Mouse (Mus musculus): Measurements from ENCODE around the gene Hacd1.

Hacd1 gene

DNA sequence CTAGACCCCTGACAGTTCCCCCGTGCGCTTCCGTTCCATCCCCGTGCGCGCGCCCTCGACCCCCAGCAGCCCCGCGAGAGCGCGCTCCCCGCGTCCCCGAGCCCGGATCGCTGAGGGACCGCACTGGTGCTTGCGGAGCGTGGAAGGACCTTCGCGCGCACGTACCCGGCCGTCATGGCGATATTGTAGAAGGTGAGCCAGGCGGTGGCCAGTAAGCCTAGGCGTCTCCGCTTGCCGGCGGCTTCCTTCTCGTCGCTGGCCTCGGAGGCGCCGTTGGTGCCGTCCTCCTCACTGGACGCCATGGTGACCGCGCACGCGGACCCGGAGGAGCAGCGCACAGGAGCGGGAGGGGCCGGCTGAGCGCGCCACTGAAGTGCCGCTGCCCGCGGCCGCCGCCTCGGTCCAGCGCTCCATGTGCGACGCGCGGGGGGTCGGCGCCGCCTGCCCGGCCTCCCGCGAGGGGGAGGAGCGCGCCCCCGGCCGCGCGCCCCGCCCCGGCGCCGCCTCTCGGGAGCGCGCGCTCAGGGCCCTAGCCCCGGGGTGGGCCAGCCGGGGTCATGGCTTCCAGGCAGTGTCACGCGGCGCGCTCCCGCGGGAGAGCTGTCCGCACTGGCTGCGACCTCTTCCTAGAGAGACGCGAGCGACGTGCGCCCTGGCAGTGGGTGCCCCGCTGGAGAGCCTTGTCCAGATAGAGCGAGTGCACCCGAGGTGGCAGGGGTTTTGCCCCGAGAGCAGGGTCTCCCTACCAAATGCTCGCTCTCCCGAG, at the start of gene Hacd1:
Hacd1 (minus strand) TSS at position 570 of the 766 bp plus-strand sequence.
- WGBS, result under 1% methylated on average over 86 of the region's 101 CpGs

DNA sequence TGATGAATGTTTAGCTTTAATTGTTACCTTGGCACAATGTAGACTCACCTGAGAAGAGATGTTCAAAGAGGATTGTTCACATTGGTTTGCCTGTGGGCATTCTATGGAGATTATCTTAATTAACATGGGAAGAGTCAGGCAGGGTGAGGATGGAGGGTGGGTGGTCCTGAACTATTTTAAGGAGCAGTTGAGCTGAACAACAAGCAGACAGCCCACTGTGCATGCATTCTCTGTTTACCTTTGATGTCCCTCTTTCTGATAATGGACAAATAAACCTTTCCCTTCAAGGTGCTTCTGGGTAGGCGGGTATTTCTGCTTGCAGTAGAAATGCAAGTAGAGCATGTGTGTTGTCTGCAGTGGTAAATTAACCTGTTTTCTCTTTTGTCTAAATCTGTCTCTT, 48.0 kb upstream of the Hacd1 start:
- 98% methylated on average over 1 of the region's 1 CpGs for WGBS

DNA sequence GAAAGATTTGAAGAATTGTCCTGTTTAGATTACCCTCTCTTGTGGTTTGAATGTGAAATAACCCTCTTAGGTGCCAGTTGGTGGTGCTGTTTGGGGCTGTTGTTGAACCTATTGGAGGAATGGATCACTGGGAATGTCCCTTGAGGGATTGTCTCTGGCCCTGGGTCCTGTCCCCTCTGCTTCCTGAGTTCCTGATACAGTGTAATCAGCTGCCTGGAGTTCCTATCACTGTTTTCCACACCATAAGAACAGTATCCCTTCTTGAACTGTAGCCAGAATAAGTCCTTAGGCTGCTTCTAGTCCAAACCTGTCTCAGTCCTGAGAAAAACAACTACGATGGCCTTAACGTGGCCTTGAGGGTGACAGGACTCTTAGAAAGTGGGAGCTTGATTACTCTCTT, 46.7 kb upstream of the Hacd1 start:
- 85% methylated on average over 2 of the region's 2 CpGs for WGBS

DNA sequence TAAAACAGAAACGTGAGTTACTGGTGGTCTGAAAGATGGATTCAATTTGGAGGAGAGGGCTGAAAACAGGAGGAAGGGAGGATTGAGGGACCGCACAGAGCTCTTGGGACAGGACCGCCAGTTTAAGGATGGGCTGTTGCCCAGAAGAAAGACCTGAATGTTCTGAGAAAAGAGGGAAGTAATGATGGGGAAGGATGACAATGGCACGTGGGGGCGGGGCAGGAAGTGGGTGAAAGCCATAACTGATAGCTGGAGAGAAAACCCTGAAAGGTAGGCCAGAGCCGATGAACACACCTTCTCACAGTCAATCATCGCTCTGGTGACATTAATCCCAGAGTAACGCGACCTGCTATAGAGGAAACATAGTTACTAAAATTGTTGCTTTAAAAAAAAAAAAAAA, 22.6 kb upstream of the Hacd1 start:
- WGBS, result 88% methylated on average over 9 of the region's 9 CpGs

DNA sequence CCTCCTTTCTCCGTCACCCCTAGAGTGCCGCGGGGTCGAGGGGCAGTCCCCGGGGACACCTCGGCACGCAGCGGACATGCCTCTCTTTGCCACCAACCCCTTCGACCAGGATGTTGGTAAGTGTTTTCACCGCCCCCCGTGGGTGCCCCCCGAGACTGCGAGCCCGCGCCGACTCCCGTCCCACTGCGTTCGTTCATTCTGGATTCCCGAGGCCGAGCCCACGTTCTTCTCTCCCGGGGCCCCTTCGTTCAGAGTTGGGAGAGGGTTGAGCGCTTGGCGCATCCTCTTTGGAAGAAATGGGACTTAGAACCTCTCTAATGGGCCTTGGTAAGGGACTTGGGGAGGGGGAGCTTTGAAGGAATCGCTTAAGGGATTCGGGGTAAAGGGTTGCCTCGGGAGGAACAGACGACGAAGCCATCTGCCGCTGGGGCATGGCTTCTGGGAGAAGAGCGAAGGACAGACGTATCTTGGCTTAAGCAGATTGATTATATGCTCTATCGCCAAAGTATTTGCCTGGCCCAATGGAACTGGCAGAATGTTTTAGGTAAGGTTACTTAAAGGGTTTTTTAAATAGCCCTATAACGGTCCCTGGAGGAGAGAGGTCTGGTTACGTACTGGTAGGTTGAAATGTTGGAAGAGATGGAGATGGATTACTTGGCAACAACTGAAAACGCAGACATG, 18.4 kb upstream of the Hacd1 start:
- under 1% methylated on average over 38 of the region's 38 CpGs for WGBS

DNA sequence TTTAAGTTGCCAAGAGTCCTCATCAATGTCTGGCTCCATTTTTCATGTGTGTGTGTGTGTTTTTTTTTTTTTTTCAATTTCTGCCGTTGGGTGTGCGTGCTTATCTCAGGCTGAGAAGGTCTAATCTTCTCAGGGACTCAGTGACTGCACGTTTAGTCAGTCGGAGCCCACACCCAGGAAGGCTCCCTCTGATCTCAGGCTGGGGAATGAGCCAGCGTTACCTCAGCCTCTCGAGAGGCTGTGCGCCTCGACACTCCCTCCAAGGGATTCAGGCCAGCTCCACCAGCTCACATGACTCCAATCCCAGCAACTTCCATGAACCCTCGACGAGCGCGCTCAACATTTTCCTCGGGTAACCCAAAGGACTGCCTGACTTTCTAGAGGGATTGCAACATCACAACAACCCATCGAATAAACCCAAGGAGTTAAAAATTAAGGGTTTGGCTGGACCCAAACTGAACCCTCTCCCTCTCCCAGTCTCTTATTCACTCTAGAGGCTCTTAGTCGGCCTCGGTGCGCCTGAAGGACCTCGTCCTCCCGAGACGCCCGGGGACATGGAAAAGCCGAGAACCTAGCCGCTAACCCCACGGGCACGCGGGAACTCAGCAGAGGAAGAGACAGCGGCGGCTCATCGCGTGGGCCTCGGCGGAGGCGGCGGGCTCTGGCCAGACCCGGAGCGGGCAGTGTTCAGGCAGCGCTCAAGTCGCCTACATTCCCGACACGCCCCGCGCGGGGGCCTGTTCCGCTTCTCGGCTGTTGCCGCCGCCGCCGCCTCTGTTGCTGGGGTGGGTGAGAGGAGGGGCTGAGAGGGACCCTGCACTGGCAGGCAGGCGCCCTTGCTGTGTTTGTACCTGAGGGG, 17.7 kb upstream of the Hacd1 start, which contains the start of gene Stam:
Stam (plus strand) TSS at position 737 of the 859 bp plus-strand sequence.
- WGBS, result under 1% methylated on average over 50 of the region's 50 CpGs

DNA sequence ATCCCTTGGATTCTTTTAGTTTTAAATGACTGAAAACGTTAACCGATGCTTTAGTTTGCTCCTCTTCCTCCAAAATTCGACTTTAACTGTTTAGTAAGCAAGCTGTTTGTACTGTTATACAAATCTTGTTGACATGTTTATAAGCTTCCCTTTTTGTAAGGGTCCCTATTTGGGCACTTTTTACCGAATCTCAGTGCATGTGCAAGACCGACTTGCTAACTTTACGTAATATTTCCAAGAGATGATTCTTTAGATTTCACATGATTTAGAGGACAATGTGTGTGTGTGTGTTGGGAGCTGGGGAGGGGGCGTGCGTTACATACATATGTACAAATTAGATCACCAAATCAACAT, 17.1 kb upstream of the Hacd1 start:
- WGBS, result 4% methylated on average over 8 of the region's 8 CpGs

DNA sequence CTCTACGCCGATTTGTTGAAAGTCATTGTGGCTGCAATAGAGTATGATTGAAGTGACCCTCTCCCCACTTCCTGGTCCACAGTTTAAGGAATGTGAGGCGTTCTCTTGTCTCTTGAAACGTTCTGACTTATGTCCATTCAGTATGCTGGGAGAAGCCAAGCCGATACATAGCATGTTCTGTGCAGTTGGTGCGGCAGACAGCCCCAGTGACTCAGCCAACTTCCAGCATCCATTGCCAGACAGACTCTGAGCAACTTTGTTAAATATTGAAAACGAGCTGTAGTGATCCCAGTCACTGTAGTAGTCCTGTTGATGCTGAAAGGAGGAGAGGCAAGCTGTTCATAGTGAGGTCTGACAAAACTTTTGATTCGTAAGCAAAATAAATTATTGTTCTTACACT, 14.5 kb upstream of the Hacd1 start:
- 55% methylated on average over 8 of the region's 8 CpGs for WGBS

DNA sequence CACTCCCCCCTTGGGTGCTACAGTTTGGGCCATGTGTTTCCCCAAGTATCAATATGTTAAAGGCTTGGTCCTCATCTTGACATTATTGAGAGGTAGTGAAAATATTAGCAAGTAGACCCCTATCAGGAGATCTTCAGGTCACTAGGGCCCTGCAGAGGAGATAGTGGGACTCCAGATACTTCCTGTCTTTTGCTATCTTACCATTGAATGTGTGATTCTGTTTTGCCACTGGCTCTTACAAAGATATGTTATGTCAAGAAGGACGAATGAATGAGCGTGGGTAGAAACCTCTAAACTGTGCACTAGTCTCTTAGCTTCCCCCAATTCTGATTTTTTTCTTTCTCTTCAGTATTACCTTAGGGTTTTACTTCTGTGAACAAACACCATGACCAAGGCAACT, 13.1 kb upstream of the Hacd1 start:
- WGBS, result 91% methylated on average over 2 of the region's 2 CpGs

DNA sequence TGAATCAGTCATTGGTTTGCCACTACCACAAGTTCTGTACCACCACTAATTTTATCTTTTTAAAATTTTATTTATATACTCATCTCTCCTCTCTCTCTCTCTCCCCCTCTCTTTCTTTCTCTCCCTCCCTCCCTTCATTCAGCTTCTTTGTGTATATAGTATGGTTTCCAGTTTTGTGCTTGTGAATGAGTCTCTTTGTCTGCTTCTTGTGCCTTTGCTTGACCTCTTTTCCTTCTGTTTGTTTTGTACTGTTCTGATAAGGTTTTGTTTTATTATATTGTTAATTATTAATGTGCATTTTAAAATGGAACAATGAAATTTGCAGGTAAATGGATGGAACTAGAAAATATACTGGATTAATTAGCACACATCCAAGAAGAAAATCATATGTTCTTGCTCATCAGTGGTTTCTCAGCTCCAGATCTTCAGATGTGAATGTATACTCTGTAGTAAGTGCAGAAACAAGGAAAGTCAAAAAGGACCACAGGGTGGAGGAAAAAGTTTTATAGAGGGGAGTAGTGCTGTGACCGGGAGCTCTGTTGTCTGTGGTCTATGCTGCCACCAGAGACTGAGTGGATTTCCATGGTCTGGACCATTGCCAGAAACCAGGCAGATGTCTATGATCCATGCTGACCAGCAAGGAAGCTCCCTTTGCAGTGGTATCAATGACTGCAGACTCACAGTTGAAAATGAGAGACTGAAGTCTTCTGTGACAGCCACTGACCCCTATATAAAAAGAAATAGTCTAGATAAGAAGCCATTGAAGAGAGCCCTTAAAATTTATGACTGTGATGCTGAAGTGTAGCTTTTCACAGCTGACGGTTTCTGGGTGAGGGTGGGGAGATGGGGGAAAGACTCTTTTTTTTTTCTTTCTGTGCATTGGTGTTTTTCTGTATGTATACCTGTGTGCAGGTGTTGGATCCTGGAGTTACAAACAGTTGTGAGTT, 10.0 kb upstream of the Hacd1 start:
- 70% methylated on average over 2 of the region's 2 CpGs for WGBS

DNA sequence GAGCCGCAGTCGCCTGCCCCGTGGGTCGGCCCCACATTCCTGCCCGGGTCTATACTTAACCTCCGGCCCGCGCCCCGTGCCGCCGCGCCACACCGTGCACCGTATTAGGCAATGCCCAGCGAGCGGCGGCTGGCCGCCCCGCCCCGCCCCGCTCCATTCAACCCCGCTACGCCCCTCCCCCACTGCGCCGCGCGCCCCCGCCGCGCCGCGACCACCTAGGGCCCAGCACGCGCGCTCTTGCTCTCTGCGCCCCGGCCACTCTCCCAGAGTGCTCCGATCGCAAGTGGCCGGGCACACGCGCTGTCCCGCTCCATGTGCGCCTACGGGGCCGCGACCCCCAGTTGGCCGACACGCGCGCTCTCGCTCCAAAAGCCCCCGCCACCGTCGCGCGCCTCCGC, 768 bp downstream of the Hacd1 start:
- WGBS, result 1% methylated on average over 56 of the region's 58 CpGs

DNA sequence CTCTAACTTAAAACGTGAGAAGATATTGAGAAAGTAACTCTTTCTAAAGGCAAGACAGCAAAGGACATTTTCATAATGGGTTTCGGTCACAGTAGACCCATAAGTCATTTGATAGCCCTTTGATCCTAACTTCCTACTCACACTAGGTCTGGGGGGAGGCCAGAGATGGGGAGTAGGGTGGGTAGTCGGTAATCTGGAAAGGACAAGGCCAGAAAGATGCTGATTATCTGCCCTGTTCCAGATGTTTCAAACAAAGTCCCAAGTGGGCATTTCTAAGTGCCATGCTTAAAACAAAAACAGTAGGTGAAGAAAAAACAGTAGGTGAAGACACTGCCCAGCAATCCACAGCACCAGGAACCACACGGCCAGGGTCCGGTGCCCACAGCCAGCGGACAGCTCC, 1.2 kb downstream of the Hacd1 start:
- 6% methylated on average over 6 of the region's 6 CpGs for WGBS

DNA sequence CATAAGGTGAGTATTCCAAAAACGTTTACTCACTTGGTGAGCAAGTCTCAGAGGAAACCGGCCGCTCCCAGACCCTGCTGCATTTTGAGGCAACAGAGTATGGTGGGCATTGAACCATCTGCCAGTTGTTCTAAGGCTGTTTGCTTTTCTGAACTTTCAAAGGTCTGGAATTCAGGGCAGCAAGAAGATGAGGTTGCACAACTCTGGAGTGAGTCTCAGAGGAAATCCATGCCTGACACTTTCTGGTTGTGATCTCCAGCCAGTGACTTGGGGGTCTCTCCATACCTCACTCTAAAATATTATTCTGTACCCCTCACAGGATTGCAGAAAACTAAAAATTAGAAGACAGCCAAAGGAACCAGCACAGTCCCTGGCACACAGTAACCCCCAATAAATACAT, 1.8 kb downstream of the Hacd1 start:
- 63% methylated on average over 3 of the region's 3 CpGs for WGBS

DNA sequence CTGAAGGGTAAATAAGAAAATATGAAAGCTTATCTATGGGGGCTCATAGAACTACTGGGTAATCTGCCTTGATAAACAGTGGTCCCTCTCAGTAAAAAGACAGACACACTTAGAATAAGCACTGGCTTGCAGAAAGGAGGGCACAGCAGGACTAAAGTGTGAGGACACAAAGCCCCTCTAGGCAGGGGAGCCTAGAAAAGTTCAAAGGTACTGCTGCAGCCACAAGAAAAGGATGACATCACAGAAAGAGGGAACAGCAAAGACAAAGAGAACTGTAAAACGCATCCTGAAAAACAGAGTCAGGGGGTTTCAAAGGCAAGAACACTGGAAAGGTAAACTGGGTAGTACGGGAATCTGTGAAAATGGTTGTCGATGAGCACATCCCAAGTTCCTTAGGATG, 2.3 kb downstream of the Hacd1 start:
- WGBS, result 84% methylated on average over 3 of the region's 3 CpGs

DNA sequence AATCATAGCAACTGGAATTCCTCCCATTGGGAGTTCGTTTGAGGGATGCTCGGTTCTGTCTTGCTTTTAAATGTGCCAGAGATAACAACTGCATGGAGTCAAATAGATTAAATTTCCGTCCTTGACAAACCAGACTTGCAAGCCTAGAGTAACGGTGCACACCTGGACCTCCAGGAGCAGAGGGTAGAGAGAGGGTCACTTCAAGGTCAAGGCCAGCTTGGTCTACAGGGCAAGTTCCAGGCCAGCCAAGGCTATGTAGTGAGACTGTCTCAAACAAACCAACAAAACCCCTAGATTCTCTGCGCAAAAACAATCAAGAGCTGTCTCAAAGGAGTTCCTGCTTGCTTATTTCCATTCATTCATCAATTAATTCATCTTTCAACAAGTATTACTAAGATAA, 7.1 kb downstream of the Hacd1 start:
- WGBS, result 63% methylated on average over 5 of the region's 5 CpGs

DNA sequence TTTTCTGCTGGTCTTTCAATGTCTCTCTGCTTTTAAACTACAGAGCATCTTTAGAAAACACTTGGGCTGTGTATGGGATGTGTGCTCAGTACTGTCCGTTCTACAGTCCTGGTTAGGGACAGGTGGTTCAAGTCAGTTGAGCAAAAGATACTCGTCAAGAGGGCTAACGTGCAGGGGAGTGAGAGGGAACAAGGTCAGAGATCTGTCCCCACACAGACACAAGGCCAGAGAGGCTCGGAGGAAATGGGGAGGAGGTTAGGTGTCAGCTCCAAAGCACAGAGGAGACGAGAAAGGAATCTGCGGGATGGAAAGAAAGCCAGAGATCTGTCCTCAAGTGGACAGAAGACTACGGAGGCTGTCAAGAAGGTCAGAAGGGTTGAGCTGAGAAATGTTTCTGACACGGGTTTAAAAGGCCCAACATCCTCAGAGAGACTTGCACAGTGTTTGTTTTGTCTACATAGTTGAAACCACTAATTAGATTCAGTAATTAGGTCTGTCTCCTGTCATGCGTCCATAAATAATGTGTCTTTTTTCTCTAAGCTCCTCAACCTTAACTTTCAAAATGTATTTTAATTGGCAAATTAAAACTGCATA, 12.3 kb downstream of the Hacd1 start:
- 71% methylated on average over 9 of the region's 9 CpGs for WGBS

DNA sequence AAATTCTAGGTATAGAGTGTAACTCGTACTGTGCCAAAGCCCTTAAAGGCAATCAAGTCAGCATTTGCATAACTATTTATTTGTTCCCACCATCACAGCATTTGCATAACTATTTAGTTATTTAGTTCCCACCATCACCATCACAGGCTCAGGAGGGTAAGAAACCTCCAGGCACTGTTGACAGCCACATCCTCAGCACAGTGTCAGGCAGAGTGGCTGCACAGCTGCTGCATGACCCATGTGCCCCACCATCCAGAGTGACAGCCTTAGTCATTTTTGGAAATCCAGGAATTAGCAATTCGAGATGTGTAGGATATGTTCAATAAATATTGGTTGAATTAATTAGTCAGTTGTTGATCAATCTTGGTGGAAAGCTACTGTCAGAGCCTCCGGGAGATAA, 12.9 kb downstream of the Hacd1 start:
- WGBS, result 88% methylated on average over 3 of the region's 3 CpGs

DNA sequence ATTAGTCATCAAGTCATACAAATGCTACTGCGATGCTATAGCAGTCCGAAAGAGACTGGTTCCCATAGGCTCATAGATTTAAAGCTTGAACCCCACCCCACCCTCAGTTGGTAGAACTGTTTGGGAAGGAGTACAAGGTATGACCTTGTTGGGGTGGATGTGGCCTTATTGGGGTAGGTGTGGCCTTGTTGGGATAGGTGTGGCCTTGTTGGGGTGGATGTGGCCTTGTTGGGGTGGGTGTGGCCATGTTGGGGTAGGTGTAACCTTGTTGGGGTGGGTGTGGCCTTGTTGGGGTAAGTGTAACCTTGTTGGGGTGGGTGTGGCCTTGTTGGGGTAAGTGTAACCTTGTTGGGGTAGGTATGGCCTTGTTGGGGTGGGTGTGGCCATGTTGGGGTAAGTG, 14.7 kb downstream of the Hacd1 start:
- WGBS, result 100% methylated on average over 2 of the region's 2 CpGs

DNA sequence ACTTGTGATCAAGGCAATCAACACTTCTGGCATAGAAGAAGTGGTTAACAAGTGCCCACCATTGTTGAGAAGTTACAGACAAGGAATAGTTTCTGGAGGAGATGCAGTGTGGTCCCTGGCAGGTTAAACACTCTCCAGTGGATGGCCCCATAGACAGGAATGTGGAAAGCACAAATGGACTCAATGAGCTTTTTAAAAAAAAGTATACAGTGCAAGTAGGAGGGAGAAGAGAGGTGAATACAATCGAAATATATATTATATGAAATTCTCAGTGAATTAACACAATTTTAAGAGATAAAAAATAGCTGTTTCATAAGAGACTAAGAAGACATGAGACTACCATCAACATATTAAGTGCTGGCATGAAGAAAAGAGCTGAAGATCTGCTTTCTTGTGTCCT, 36.7 kb downstream of the Hacd1 start:
- WGBS, result 97% methylated on average over 1 of the region's 1 CpGs

DNA sequence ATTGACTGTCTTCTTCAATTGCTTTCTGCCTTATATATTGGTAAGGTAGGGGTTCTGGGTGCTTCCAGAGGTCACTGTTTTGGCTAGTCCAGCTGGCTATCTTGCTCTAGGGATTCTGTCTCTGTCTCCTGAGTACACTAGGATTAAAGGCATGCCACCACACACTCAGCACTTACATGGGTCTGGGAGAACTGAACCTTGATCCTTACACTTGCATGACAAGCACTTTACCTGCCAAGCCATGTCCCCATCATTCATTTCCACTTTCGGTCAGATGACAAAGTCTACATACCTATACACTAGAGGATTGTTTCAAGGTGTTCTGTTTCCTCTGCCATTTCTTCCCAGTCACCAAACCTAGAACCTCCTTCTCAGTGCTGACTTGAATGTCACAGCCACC, 50.8 kb downstream of the Hacd1 start:
- 87% methylated on average over 1 of the region's 1 CpGs for WGBS

DNA sequence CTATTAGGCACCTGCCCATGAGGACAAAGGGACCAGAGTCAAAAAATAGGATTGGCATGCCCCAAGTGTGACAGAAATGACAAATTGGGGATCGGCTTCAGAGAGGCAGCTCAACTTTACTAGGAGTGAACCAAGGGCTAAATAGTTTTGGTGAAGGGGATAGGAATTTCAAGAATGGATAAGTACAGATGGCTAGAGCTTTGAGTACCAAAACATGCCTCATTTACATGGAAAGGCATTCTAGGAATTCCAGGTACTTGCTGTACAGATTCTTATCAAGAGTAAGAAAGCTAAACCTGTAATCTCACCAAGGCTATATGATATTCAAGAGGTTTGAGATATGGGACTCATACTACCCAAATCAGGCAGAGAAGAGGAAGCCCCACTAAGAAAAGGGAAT, 95.8 kb downstream of the Hacd1 start:
- WGBS, result 98% methylated on average over 1 of the region's 1 CpGs
